Mouse (Mus musculus) midbrain, embryonic 11.5 days (tissue): ENCODE measurements around the gene Cc2d2b. TPM values are rescaled to one million over a fixed set of nuclear protein-coding genes. Genes with fewer than 3 reads are reported as not detected.
A peak's percentile ranks its signal among the peaks of the same experiment; 100 is the strongest.

ENCODE experiments used
- ATAC-seq: fragments of 200-750 bp; cut with Nextera tagmentation; 2 replicates; pipeline ENCODE4 v1.8.0; 2017; ENCODE audit warnings: moderate TSS enrichment, moderate library complexity; ENCODE audit not compliant: low FRiP score
- DNase-seq: peaks from one replicate; pipeline ENCODE4 v3.0.0; 2015; ENCODE audit warnings: low spot score; ENCODE audit errors: missing footprints
- H3K27ac ChIP-seq: fragments of 300-500 bp; sonication (generic); 2 replicates; pipeline ENCODE4 v1.5.1; 2014; ENCODE audit warnings: low read depth, low read length
- H3K27me3 ChIP-seq: fragments of 300-500 bp; sonication (generic); 2 replicates; pipeline ENCODE4 v1.6.1; 2014; ENCODE audit warnings: mild to moderate bottlenecking, low read length, moderate library complexity, mixed read lengths; ENCODE audit not compliant: control insufficient read depth, insufficient read depth
- H3K36me3 ChIP-seq: fragments of 300-500 bp; sonication (generic); 2 replicates; pipeline ENCODE4 v1.6.1; 2014; ENCODE audit warnings: mild to moderate bottlenecking, low read length, moderate library complexity, mixed read lengths; ENCODE audit not compliant: control insufficient read depth, insufficient read depth
- H3K4me1 ChIP-seq: fragments of 300-500 bp; sonication (generic); 2 replicates; pipeline ENCODE4 v1.6.1; 2014; ENCODE audit warnings: low read length; ENCODE audit not compliant: control insufficient read depth, insufficient read depth
- H3K4me2 ChIP-seq: fragments of 300-500 bp; sonication (generic); 2 replicates; pipeline ENCODE4 v1.6.1; 2014; ENCODE audit warnings: mild to moderate bottlenecking, moderate library complexity
- H3K4me3 ChIP-seq: fragments of 300-500 bp; sonication (generic); 2 replicates; pipeline ENCODE4 v1.5.1; 2014; ENCODE audit warnings: low read depth, low read length
- H3K9ac ChIP-seq: fragments of 300-500 bp; sonication (generic); 2 replicates; pipeline ENCODE4 v1.6.1; 2014; ENCODE audit warnings: low read length
- H3K9me3 ChIP-seq: fragments of 300-500 bp; sonication (generic); 2 replicates; pipeline ENCODE4 v1.6.1; 2016; ENCODE audit warnings: low read length; ENCODE audit not compliant: control insufficient read depth
- WGBS: fragments of 180-500 bp; shearing (Covaris S2); extraction: QIAGEN DNeasy Blood & Tissue Kit; methylation state at CpG from one replicate; pipeline ENCODE4 v1.1.7; 2014; 5-methylcytosine and 5-hydroxymethylcytosine counted together
- polyA plus RNA-seq: library from polyadenylated mRNA; unstranded; fragments of >200 nt; fragmentation: Nextera tagmentation; extraction: Ambion mirVana; gene quantifications from 2 replicates; pipeline ENCODE4 v1.2.1, GENCODE M21; 2014

Gene Cc2d2b
- polyA plus RNA-seq, 1 experiment from 2014 or later, result 0.22 TPM

DNA sequence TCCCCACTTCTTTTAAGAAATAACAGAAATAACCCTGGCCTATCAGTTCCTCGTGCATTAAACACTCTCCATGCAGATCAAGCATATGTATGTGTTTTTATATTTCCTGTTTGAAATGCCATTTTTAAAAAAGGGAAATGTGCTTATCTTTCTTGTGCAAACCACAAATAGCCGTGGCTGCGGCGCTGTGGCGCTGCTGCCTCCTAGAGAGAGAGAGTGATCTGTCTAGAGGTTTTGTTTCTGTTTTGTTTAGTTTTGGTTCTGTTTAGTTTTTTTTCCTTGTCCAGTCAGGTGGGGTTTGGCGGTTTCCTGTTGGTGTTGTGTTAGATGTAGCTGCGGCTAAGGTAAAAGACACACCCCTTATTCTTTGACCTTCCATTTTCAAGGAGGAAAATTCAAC, 70.2 kb downstream of the Cc2d2b start:
- WGBS, result 82% methylated on average over 7 of the region's 7 CpGs
- DNase-seq (no peak), ATAC-seq (no peak)
- no peaks in the 10 kb centered on the region for H3K4me1 ChIP-seq
- H3K4me3 ChIP-seq, result no peak overlapping the region
- H3K36me3 ChIP-seq, result no peaks in the 10 kb centered on the region
- H3K27ac ChIP-seq, result no peak overlapping the region
- no peak overlapping the region for H3K9ac ChIP-seq
- H3K9me3 ChIP-seq, result no peaks in the 10 kb centered on the region
- no peaks in the 10 kb centered on the region for H3K27me3 ChIP-seq
- H3K4me2 ChIP-seq, result no peak overlapping the region

DNA sequence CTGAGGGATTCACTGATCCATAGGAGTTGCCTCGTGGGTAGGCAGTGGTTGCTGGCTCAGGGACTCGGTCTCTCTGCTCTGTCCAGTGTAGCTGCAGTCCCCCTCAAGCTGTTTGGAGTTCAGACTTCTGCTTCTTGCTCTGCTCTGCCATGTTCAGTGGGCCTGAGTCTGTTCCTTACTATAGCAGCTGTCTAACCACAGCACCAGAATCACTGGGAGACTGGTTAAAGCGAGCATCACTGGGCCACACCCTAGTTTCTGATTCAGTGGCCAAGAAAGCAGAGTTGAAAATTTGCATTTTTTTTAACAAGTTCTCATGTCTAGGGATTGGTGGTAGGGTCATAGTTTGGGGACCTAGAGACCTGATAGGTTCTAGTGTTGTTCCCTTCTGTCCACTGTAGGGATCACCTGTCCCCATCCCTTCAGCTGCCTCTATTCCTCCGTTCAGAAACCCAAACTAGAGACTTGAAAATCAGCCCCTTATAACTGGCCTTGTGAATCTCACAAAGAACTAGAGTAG, 72.8 kb downstream of the Cc2d2b start:
- no peaks in the 10 kb centered on the region for H3K9me3 ChIP-seq
- no peak for DNase-seq
- H3K4me3 ChIP-seq, result no peak overlapping the region
- 80% methylated on average over 4 of the region's 4 CpGs for WGBS
- no peaks in the 10 kb centered on the region for H3K36me3 ChIP-seq
- H3K27ac ChIP-seq, result no peak overlapping the region
- no peak overlapping the region for H3K9ac ChIP-seq
- H3K4me2 ChIP-seq, result no peak overlapping the region
- H3K4me1 ChIP-seq, result no peaks in the 10 kb centered on the region
- H3K27me3 ChIP-seq, result no peaks in the 10 kb centered on the region
- no peak for ATAC-seq

DNA sequence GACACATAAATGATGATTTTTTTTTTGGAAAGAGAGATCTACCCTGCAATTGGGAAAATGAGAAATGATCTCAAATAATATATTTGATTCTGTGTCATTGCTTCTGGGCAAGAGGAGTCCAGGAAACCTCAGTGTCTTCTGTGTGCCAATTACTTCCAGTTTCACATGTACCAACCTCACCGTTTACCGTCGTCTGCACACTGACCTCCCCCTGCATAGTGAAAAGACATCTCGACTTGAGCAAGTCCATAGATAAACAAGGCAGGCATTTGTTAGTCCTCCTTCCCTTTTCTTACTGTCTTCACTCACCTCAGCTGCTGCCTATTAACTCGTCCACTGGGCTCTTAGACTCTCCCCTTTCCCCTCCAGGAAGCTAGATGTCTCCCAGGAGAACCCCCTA, 77.1 kb downstream of the Cc2d2b start:
- ATAC-seq, result no peak
- no peak overlapping the region for H3K4me3 ChIP-seq
- H3K4me1 ChIP-seq, result 0 out of 2 replicates have a peak, but pooled peaks cover 3% of the 10 kb centered on the region

DNA sequence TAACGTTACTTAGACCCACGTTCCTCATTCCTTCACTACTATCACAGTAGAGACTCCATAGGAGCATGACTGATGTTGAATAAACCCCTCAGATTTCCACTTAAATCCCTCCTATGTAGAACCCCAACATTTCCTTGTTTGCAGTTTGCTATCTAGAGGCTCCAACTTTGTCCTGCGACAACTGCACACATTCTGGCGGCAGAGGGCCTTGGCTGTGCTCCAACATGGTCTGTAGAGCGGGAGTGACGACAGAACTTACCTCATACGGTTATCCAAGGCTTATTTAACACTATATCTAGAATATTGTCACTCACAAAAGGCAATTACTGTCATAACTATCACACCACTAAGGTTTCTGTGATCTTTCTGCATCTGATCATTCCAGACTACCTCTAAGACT, 78.2 kb downstream of the Cc2d2b start:
- Histone ChIP-seq H3K4me3 (no peak overlapping the region), H3K9ac (no peak overlapping the region), H3K27ac (no peak overlapping the region), H3K27me3 (no peaks in the 10 kb centered on the region), H3K4me1 (0 out of 2 replicates have a peak, but pooled peaks cover 3% of the 10 kb centered on the region), H3K4me2 (no peak overlapping the region), H3K36me3 (no peaks in the 10 kb centered on the region), H3K9me3 (no peaks in the 10 kb centered on the region)
- no peak for ATAC-seq
- 85% methylated on average over 7 of the region's 7 CpGs for WGBS
- no peak for DNase-seq

More for the DNA sequence above, 77.1 kb downstream of the Cc2d2b start:
- no peak for DNase-seq
- no peak overlapping the region for H3K4me2 ChIP-seq
- no peak overlapping the region for H3K27ac ChIP-seq
- H3K9me3 ChIP-seq, result no peaks in the 10 kb centered on the region
- H3K9ac ChIP-seq, result no peak overlapping the region
- WGBS, result 78% methylated on average over 5 of the region's 5 CpGs
- no peaks in the 10 kb centered on the region for H3K27me3 ChIP-seq
- H3K36me3 ChIP-seq, result no peaks in the 10 kb centered on the region

DNA sequence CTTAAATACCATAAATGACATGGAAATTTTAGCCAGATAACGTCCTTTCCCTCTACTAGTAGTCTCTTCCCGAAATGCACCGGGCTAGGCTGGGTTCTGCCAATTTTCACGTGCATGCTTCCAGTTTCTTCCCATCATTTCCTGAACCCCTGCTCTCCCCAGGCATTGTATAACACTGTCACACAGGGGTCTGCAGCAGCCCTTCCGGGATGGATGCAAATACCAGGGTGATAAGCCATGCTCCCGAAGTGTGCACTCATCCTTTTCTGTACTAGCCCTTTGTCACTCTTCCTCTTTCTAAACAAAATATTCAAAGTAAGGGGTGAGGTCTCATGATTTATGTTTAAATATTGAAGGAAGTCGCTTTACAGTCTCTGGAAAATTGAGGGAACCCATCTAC, 81.6 kb downstream of the Cc2d2b start:
- Histone ChIP-seq H3K27ac (peak overlapping the region; percentile 91; the same call in 1 of the 2 replicates), H3K9ac (peak overlapping the region; percentile 100), H3K36me3 (no peaks in the 10 kb centered on the region), H3K4me1 (peaks cover 20% of the 10 kb centered on the region), H3K4me3 (peak overlapping the region; percentile 90), H3K27me3 (no peaks in the 10 kb centered on the region), H3K4me2 (peak overlapping the region; percentile 52), H3K9me3 (no peaks in the 10 kb centered on the region)
- DNase-seq, result no peak
- WGBS, result 66% methylated on average over 7 of the region's 7 CpGs
- no peak for ATAC-seq

DNA sequence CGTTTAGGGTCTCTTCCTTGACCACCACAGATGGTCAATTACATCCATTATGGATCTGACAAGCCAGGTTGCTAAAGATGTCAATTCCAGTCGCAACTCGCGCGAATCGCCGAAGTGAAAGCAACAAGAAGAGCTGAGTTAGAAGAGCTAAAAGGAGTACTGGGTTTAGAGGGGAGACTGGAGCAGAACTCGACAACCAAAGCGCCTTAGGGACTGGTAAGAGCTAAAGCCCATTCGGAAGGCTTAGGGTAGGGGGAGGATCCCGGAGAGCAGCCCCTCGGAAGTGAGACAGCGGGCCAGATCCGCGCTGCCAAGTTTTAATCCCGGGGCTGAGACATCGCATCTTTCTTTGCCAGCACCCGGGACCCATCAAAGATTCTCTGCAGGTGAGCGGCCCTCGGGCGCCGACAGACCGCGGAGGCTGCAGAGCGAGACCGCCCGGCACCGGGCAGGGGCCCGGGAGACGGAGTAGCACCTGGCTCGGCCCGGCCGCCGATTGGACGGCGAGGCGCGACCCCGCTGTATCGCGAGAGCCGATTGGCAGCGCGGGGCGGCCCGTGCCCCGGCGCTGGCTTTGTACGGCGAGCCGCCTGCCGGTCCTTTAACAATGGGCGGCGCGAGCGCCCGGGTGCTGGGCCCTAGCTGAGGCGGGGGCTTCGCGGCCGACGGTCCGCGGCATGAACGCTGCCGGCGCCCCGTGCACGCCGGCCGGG, 82.3 kb downstream of the Cc2d2b start, which contains the start of gene Ccnj:
TSS of gene Ccnj (plus strand) at position 577 of the 713 bp plus-strand sequence.
- Histone ChIP-seq H3K9me3 (no peaks in the 10 kb centered on the region), H3K4me2 (peak within 1 kb of the TSS; percentile 52), H3K36me3 (no peaks in the 10 kb centered on the region), H3K27ac (peak within 1 kb of the TSS; percentile 91), H3K27me3 (no peaks in the 10 kb centered on the region), H3K4me3 (peak within 1 kb of the TSS; percentile 90), H3K4me1 (peaks cover 20% of the 10 kb centered on the region), H3K9ac (peak within 1 kb of the TSS; percentile 100)
- ATAC-seq (peak; percentile 99), DNase-seq (peak; percentile 100)
- under 1% methylated on average over 71 of the region's 71 CpGs for WGBS

DNA sequence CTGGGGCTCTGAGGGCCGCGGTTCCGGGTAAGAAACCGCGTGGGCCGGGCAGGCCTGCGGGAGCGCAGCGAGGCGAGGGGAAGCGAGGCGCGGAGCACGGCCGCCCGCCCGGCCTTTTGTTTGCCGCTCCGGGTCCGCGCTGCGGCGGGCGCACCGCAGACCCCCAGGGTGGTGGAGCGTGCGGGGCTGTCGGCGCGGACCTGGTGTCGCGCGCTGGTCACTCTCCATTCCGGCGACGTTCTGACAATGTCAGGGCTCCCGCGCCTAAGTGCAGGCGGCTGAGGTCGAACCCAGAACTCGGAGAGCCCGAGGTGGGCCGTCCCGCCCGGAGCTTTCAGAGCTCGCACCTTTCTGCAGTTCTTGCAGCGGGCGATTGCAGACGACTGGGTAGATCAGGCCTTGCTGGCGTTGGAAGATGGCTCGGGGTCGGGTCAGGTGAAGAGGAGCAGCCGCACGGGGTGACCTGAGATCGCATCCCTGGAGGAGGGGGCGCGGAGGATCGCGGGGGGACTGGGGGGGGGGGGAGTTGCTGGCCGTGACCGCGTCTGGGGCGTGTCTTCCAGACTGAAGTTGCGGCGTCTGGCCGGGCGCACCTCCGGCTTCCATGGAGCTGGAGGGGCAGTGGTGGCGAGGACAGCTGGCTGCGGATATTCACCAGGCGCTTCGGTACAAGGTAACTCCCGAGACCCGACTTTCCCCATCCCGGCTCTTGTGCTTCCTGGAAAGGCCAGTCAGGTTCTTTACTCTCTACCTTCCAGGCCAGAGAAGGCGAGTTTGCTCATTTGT, 83.1 kb downstream of the Cc2d2b start:
- ATAC-seq, result peak; percentile 80
- Histone ChIP-seq H3K27ac (peak overlapping the region; percentile 91), H3K4me3 (peak overlapping the region; percentile 90), H3K4me1 (peaks cover 20% of the 10 kb centered on the region), H3K36me3 (no peaks in the 10 kb centered on the region), H3K27me3 (no peaks in the 10 kb centered on the region), H3K9me3 (no peaks in the 10 kb centered on the region), H3K4me2 (peak overlapping the region; percentile 52), H3K9ac (peak overlapping the region; percentile 100)
- DNase-seq, result peak; percentile 93
- WGBS, result under 1% methylated on average over 69 of the region's 76 CpGs

DNA sequence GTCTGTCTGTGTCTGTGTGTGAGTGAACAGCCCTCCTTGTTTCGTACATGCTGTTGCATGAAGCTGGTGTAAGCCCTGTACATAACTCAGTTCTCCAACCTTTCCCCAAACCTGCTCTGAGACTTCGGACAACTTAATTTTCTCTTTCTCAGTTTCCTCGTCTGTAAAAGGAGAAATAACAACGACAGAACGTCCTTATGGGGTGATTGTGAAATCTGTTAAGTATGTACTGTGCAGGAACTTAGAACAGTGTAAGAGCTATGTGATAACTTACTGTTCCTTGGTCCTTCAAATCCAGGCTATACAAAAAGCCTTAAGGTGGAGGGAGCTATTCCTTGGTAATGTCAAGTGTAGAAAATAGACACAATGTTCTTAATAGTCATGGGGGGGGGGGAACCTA, 83.8 kb downstream of the Cc2d2b start:
- 34% methylated on average over 5 of the region's 5 CpGs for WGBS
- H3K9me3 ChIP-seq, result no peaks in the 10 kb centered on the region
- H3K27me3 ChIP-seq, result no peaks in the 10 kb centered on the region
- H3K4me2 ChIP-seq, result peak overlapping the region; percentile 52
- H3K9ac ChIP-seq, result peak overlapping the region; percentile 100
- H3K4me1 ChIP-seq, result peaks cover 20% of the 10 kb centered on the region
- no peaks in the 10 kb centered on the region; the same call in 1 of the 2 replicates for H3K36me3 ChIP-seq
- no peak overlapping the region for H3K27ac ChIP-seq
- peak; percentile 86 for DNase-seq
- no peak for ATAC-seq
- H3K4me3 ChIP-seq, result peak overlapping the region; percentile 90

DNA sequence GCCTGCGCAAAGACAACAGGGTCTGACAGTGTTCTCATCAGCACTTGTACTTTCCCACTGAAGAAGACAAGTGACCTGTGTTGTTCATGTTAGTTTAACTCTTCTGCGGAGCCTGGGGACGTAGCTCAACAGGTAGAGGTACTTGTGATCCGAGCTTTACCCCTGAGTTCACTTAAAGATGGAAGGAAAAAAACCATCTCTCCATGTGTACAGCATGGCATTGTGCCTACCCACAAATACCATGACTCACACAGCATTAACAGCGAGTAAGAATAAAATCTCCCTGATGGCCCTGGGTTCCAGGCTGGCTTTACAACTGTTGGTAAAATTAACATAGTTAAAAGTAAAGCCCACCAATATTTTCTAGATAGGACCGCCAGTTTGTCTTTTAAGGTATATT, 85.9 kb downstream of the Cc2d2b start:
- Histone ChIP-seq H3K36me3 (peaks cover 9% of the 10 kb centered on the region; the same call in 1 of the 2 replicates), H3K27me3 (no peaks in the 10 kb centered on the region), H3K9ac (no peak overlapping the region), H3K4me2 (no peak overlapping the region), H3K4me3 (no peak overlapping the region), H3K9me3 (no peaks in the 10 kb centered on the region), H3K27ac (no peak overlapping the region), H3K4me1 (peaks cover 20% of the 10 kb centered on the region)
- DNase-seq (no peak), ATAC-seq (no peak)
- WGBS, result 92% methylated on average over 6 of the region's 6 CpGs
